1 mouse cellular context compared by ENCODE assay signal in genomic region chr4:103085237-103085636, GRCm38 (mm10).
TF ChIP-seq lines count a peak whose summit lies in the region.

No protein-coding gene starts in this region.

TF ChIP-seq in MEL, 35 proteins besides CTCF, POLR2A, EP300 and RAD21 (continued from another document):
- TF ChIP-seq SMC3 (IDR thresholded peaks at IDR 0.05; ENCODE audit: low read depth, low read length) = no peak
- no peak for TF ChIP-seq BHLHE40 (IDR thresholded peaks at IDR 0.05; ENCODE audit: borderline replicate concordance, low read depth, low read length)
